26 mouse cellular contexts compared by ENCODE assay signal in the genomic region with DNA sequence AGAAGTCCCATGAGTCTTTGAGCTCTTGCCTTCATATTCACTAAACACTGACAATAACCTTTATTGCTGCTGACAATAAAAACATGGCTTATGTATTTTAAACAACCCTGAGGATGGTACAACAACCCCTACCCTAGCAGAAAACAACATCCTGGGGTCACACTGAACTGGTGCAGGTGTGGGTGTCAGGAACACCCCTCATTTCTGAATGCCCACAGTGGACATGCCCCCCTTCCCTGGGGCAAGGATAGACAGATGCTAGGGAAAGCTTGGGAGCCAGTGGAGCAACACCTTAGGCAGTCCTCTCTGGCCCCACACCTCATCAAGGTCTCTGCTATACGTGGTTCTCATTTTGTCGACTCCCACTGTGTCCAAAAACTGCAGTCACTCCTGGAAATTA.
DNase-seq lines count a peak whose midpoint lies in the region; ATAC-seq and TF ChIP-seq lines count a peak whose summit lies in the region.
"Had no signal": no experiment of that assay in that cellular context is flagged by ENCODE, and none has a peak within 500 bp of the region (broad histone marks: within the 10 kb centered on the region; RNA-seq: fewer than 3 reads in every experiment).

No protein-coding gene starts in this region.

- peak; percentile 51; the same call in 1 of the 2 replicates for ATAC-seq in forebrain, embryonic 12.5 days (ENCODE audit: low FRiP score)
- ATAC-seq in forebrain, postnatal 0 days = no peak
- peak; percentile 35; the same call in 1 of the 2 replicates for ATAC-seq in midbrain, embryonic 12.5 days (ENCODE audit: low FRiP score, low read depth)
- ATAC-seq in forebrain, embryonic 13.5 days = peak; percentile 54; the same call in 1 of the 2 replicates
- 0 out of 2 replicates have a peak, but pooled peaks have one; percentile 42 for ATAC-seq in neural tube, embryonic 15.5 days (ENCODE audit: low FRiP score)
- ATAC-seq: CD4-positive, CD25-positive, alpha-beta regulatory T cell, adult 4 months had no signal

- H3K27ac ChIP-seq in forebrain, embryonic 12.5 days = no peak overlapping the region
- H3K27ac ChIP-seq in forebrain, postnatal 0 days (ENCODE audit: low read depth, low read length) = no peak overlapping the region
- no peak overlapping the region for H3K27ac ChIP-seq in midbrain, embryonic 12.5 days (replicated peaks)
- no peak overlapping the region for H3K27ac ChIP-seq in midbrain, embryonic 10.5 days (replicated peaks)
- no peak overlapping the region for H3K27ac ChIP-seq in forebrain, embryonic 13.5 days
- H3K27ac ChIP-seq in neural tube, embryonic 15.5 days (replicated peaks) = no peak overlapping the region
- H3K27ac ChIP-seq: embryonic facial prominence, embryonic 13.5 days; hindbrain, embryonic 15.5 days; kidney, embryonic 15.5 days; limb, embryonic 13.5 days; lung, embryonic 15.5 days; midbrain, embryonic 13.5 days; stomach, postnatal 0 days had no signal

- H3K9me3 ChIP-seq in forebrain, embryonic 12.5 days = peaks cover 5% of the 10 kb centered on the region; the same call in 1 of the 2 replicates
- no peaks in the 10 kb centered on the region for H3K9me3 ChIP-seq in forebrain, postnatal 0 days (ENCODE audit: low read length)
- H3K9me3 ChIP-seq in midbrain, embryonic 12.5 days = 0 out of 2 replicates have a peak, but pooled peaks cover 2% of the 10 kb centered on the region
- peaks cover 10% of the 10 kb centered on the region; the same call in 1 of the 2 replicates for H3K9me3 ChIP-seq in midbrain, embryonic 10.5 days (replicated peaks)
- H3K9me3 ChIP-seq in forebrain, embryonic 13.5 days (replicated peaks) = peaks cover 6% of the 10 kb centered on the region; the same call in 1 of the 2 replicates
- H3K9me3 ChIP-seq in neural tube, embryonic 15.5 days (replicated peaks) = no peaks in the 10 kb centered on the region
- H3K9me3 ChIP-seq: hindbrain, embryonic 15.5 days; lung, embryonic 15.5 days; midbrain, embryonic 13.5 days had no signal

- DNase-seq in forebrain, postnatal 0 days = no peak
- DNase-seq in midbrain, embryonic 10.5 days (ENCODE audit: low spot score) = no peak
- no peak for DNase-seq in right cerebral cortex, postnatal 36 days (ENCODE audit: low spot score in 2 of 2)
- DNase-seq: adrenal gland, postnatal 25 days; cerebellum, adult 11-12 months; cerebellum, adult 9-11 months; gastrocnemius, postnatal 10 days; heart, postnatal 36 days; kidney, adult 18-20 months; kidney, postnatal 25 days; right cerebral cortex, postnatal 4 days; thymus, postnatal 4 days had no signal

- WGBS in forebrain, embryonic 12.5 days = 83% methylated on average over 2 of the region's 2 CpGs
- 90% methylated on average over 2 of the region's 2 CpGs for WGBS in forebrain, postnatal 0 days
- WGBS in midbrain, embryonic 12.5 days = 82% methylated on average over 2 of the region's 2 CpGs
- WGBS in midbrain, embryonic 10.5 days = 90% methylated on average over 2 of the region's 2 CpGs
- 74% methylated on average over 2 of the region's 2 CpGs for WGBS in forebrain, embryonic 13.5 days
- 80% methylated on average over 2 of the region's 2 CpGs for WGBS in neural tube, embryonic 15.5 days

- H3K9ac ChIP-seq in forebrain, embryonic 12.5 days = no peak overlapping the region
- no peak overlapping the region for H3K9ac ChIP-seq in forebrain, postnatal 0 days
- no peak overlapping the region for H3K9ac ChIP-seq in midbrain, embryonic 12.5 days (replicated peaks)
- no peak overlapping the region for H3K9ac ChIP-seq in forebrain, embryonic 13.5 days
- H3K9ac ChIP-seq in neural tube, embryonic 15.5 days (replicated peaks) = no peak overlapping the region
- H3K9ac ChIP-seq: embryonic facial prominence, embryonic 13.5 days; hindbrain, embryonic 15.5 days; kidney, embryonic 15.5 days; limb, embryonic 13.5 days; lung, embryonic 15.5 days; midbrain, embryonic 13.5 days had no signal

- H3K4me1 ChIP-seq in forebrain, embryonic 12.5 days = peaks cover 19% of the 10 kb centered on the region
- no peaks in the 10 kb centered on the region for H3K4me1 ChIP-seq in forebrain, postnatal 0 days (ENCODE audit: insufficient read depth)
- H3K4me1 ChIP-seq in midbrain, embryonic 12.5 days = peaks cover 22% of the 10 kb centered on the region
- H3K4me1 ChIP-seq in midbrain, embryonic 10.5 days = peaks cover 38% of the 10 kb centered on the region
- peaks cover 31% of the 10 kb centered on the region for H3K4me1 ChIP-seq in forebrain, embryonic 13.5 days
- H3K4me1 ChIP-seq in neural tube, embryonic 15.5 days = peaks cover 25% of the 10 kb centered on the region

- no peak overlapping the region for H3K4me3 ChIP-seq in forebrain, embryonic 12.5 days (replicated peaks)
- H3K4me3 ChIP-seq in forebrain, postnatal 0 days (ENCODE audit: low read depth, low read length) = no peak overlapping the region
- no peak overlapping the region for H3K4me3 ChIP-seq in midbrain, embryonic 12.5 days
- H3K4me3 ChIP-seq in midbrain, embryonic 10.5 days = no peak overlapping the region
- H3K4me3 ChIP-seq in forebrain, embryonic 13.5 days = no peak overlapping the region
- no peak overlapping the region for H3K4me3 ChIP-seq in neural tube, embryonic 15.5 days (replicated peaks)
- H3K4me3 ChIP-seq: embryonic facial prominence, embryonic 13.5 days; hindbrain, embryonic 15.5 days; kidney, embryonic 15.5 days; limb, embryonic 13.5 days; lung, embryonic 15.5 days; midbrain, embryonic 13.5 days had no signal

- no peaks in the 10 kb centered on the region for H3K36me3 ChIP-seq in forebrain, embryonic 12.5 days (replicated peaks)
- H3K36me3 ChIP-seq in forebrain, postnatal 0 days (ENCODE audit: insufficient read depth) = no peaks in the 10 kb centered on the region
- no peaks in the 10 kb centered on the region for H3K36me3 ChIP-seq in midbrain, embryonic 12.5 days
- no peaks in the 10 kb centered on the region for H3K36me3 ChIP-seq in midbrain, embryonic 10.5 days
- no peaks in the 10 kb centered on the region for H3K36me3 ChIP-seq in forebrain, embryonic 13.5 days (ENCODE audit: poor library complexity, severe bottlenecking)
- H3K36me3 ChIP-seq in neural tube, embryonic 15.5 days = no peaks in the 10 kb centered on the region
- H3K36me3 ChIP-seq: embryonic facial prominence, embryonic 13.5 days; hindbrain, embryonic 15.5 days; kidney, embryonic 15.5 days; limb, embryonic 13.5 days; lung, embryonic 15.5 days; midbrain, embryonic 13.5 days had no signal

- no peak overlapping the region for H3K4me2 ChIP-seq in forebrain, embryonic 12.5 days
- no peak overlapping the region for H3K4me2 ChIP-seq in forebrain, postnatal 0 days (ENCODE audit: low read depth)
- H3K4me2 ChIP-seq in midbrain, embryonic 12.5 days (replicated peaks) = no peak overlapping the region
- H3K4me2 ChIP-seq in forebrain, embryonic 13.5 days = no peak overlapping the region
- no peak overlapping the region for H3K4me2 ChIP-seq in neural tube, embryonic 15.5 days
- H3K4me2 ChIP-seq: embryonic facial prominence, embryonic 13.5 days; heart, embryonic 11.5 days; hindbrain, embryonic 15.5 days; kidney, embryonic 15.5 days; limb, embryonic 13.5 days; liver, embryonic 11.5 days; lung, embryonic 15.5 days; midbrain, embryonic 13.5 days had no signal

- H3K27me3 ChIP-seq in forebrain, embryonic 12.5 days = no peaks in the 10 kb centered on the region
- no peaks in the 10 kb centered on the region for H3K27me3 ChIP-seq in forebrain, postnatal 0 days (ENCODE audit: insufficient read depth, low read length)
- no peaks in the 10 kb centered on the region for H3K27me3 ChIP-seq in midbrain, embryonic 12.5 days
- no peaks in the 10 kb centered on the region for H3K27me3 ChIP-seq in midbrain, embryonic 10.5 days (ENCODE audit: low read depth, poor library complexity, severe bottlenecking)
- H3K27me3 ChIP-seq in forebrain, embryonic 13.5 days = no peaks in the 10 kb centered on the region
- H3K27me3 ChIP-seq in neural tube, embryonic 15.5 days (replicated peaks) = no peaks in the 10 kb centered on the region
- H3K27me3 ChIP-seq: embryonic facial prominence, embryonic 13.5 days; hindbrain, embryonic 15.5 days; kidney, embryonic 15.5 days; limb, embryonic 13.5 days; lung, embryonic 15.5 days; midbrain, embryonic 13.5 days had no signal

- no peak for TF ChIP-seq CTCF in forebrain, postnatal 0 days (IDR thresholded peaks at IDR 0.05; ENCODE audit: low read depth)
